Mouse (Mus musculus) CH12.LX (cell line): ENCODE results near the gene Prickle2. TPM values are rescaled to one million over a fixed set of nuclear protein-coding genes. Genes with fewer than 3 reads are reported as not detected.

Experiments
- DNase-seq: peaks from one replicate; pipeline ENCODE4 v3.0.0-alpha.2; 2013; ENCODE audit errors: extremely low read depth
- H3K27ac ChIP-seq: 2 replicates; pipeline ENCODE4 v1.5.1; 2012; ENCODE audit warnings: low read depth, mild to moderate bottlenecking, control low read depth, moderate library complexity; ENCODE audit not compliant: insufficient read depth
- H3K27me3 ChIP-seq: replicated peaks from 2 replicates; pipeline ENCODE3; 2012; ENCODE audit warnings: inconsistent platforms
- H3K36me3 ChIP-seq, 2 experiments: replicated peaks in 1 of 2; 2 replicates each; pipeline versions ENCODE3 to v1.6.1; 2012; ENCODE audit warnings: inconsistent platforms in 1 of 2, low read length in 1 of 2, mild to moderate bottlenecking in 1 of 2, mixed read lengths in 1 of 2, moderate library complexity in 1 of 2; ENCODE audit not compliant: control insufficient read depth in 1 of 2, insufficient read depth in 1 of 2
- H3K4me1 ChIP-seq, 2 experiments: 2 replicates each; pipeline ENCODE4 v1.6.1; 2012; ENCODE audit warnings: inconsistent platforms in 1 of 2, moderate library complexity in 1 of 2; ENCODE audit not compliant: insufficient read depth in 2 of 2, control insufficient read depth in 1 of 2
- H3K4me2 ChIP-seq: 2 replicates; pipeline ENCODE4 v1.6.1; 2012; ENCODE audit warnings: low read depth, mild to moderate bottlenecking, control low read depth; ENCODE audit not compliant: poor library complexity, insufficient read depth, severe bottlenecking
- H3K4me3 ChIP-seq, 3 experiments: fragments of 150-350 bp in 1 of 3; sonication (generic) in 1 of 3; replicated peaks in 1 of 3; 2 replicates each; pipeline versions ENCODE3 to v1.5.1; 2011 to 2012; ENCODE audit warnings: low read depth in 2 of 3, low read length in 2 of 3, mild to moderate bottlenecking in 2 of 3, moderate library complexity in 2 of 3, control low read depth in 1 of 3, improper control_type of control experiment in 1 of 3, inconsistent platforms in 1 of 3, mixed read lengths in 1 of 3; ENCODE audit not compliant: poor library complexity in 1 of 3
- H3K79me2 ChIP-seq: replicated peaks from 2 replicates; pipeline ENCODE4 v1.6.1; 2012; ENCODE audit warnings: mild to moderate bottlenecking, moderate library complexity; ENCODE audit not compliant: control insufficient read depth, poor library complexity, insufficient read depth, severe bottlenecking; ENCODE audit errors: extremely low read depth
- H3K9ac ChIP-seq: 2 replicates; pipeline ENCODE4 v1.6.1; 2012; ENCODE audit warnings: low read depth, mild to moderate bottlenecking, control low read depth, moderate library complexity; ENCODE audit not compliant: insufficient read depth
- H3K9me3 ChIP-seq: replicated peaks from 2 replicates; pipeline ENCODE3; 2012; ENCODE audit warnings: low read length, inconsistent platforms, mixed read lengths
- BHLHE40 ChIP-seq: IDR thresholded peaks from 2 replicates; pipeline ENCODE4 v1.6.1; 2011; ENCODE audit warnings: mild to moderate bottlenecking, low read depth, low read length, improper control_type of control experiment
- CHD1 ChIP-seq: IDR thresholded peaks from 2 replicates; pipeline ENCODE4 v1.6.1; 2012; ENCODE audit warnings: low read depth, low read length, improper control_type of control experiment, inconsistent platforms
- CHD2 ChIP-seq: IDR thresholded peaks from 2 replicates; pipeline ENCODE4 v1.6.1; 2011; ENCODE audit warnings: low read length, improper control_type of control experiment
- CTCF ChIP-seq, 2 experiments: IDR thresholded peaks in 1 of 2; conservative IDR thresholded peaks in 1 of 2; 2 replicates each; pipeline ENCODE4 v1.5.1; 2011 to 2012; ENCODE audit warnings: low read depth in 2 of 2, low read length in 2 of 2, improper control_type of control experiment in 1 of 2, inconsistent platforms in 1 of 2, mild to moderate bottlenecking in 1 of 2, moderate library complexity in 1 of 2
- JUN ChIP-seq: IDR thresholded peaks from 2 replicates; pipeline ENCODE4 v1.6.1; 2011; ENCODE audit warnings: low read depth, mild to moderate bottlenecking, low read length, improper control_type of control experiment, moderate library complexity; ENCODE audit not compliant: insufficient read depth
- PAX5 ChIP-seq: IDR thresholded peaks from 2 replicates; pipeline ENCODE4 v1.6.1; 2012; ENCODE audit warnings: low read length, inconsistent platforms, mixed read lengths
- POLR2A ChIP-seq: IDR thresholded peaks from 2 replicates; pipeline ENCODE4 v1.6.1; 2011; ENCODE audit warnings: low read depth, mild to moderate bottlenecking, improper control_type of control experiment, low read length
- POLR2AphosphoS2 ChIP-seq: IDR thresholded peaks from 2 replicates; pipeline ENCODE4 v1.6.1; 2011; ENCODE audit warnings: low read depth, low read length, improper control_type of control experiment
- RAD21 ChIP-seq: IDR thresholded peaks from 2 replicates; pipeline ENCODE4 v1.6.1; 2011; ENCODE audit warnings: low read depth, mild to moderate bottlenecking, low read length, improper control_type of control experiment, moderate library complexity
- RCOR1 ChIP-seq: conservative IDR thresholded peaks from 2 replicates; pipeline ENCODE4 v1.6.1; 2012; ENCODE audit warnings: low read depth, mild to moderate bottlenecking, inconsistent platforms, low read length, improper control_type of control experiment
- SMC3 ChIP-seq: IDR thresholded peaks from 2 replicates; pipeline ENCODE4 v1.6.1; 2011; ENCODE audit warnings: low read depth, low read length, improper control_type of control experiment
- UBTF ChIP-seq: IDR thresholded peaks from 2 replicates; pipeline ENCODE4 v1.6.1; 2012; ENCODE audit warnings: low read depth, mild to moderate bottlenecking, inconsistent platforms, low read length, improper control_type of control experiment, moderate library complexity
- USF1 ChIP-seq: IDR thresholded peaks from 2 replicates; pipeline ENCODE4 v1.6.1; 2014; ENCODE audit warnings: low read depth, mild to moderate bottlenecking, inconsistent platforms, low read length, improper control_type of control experiment
- USF2 ChIP-seq: conservative IDR thresholded peaks from 2 replicates; pipeline ENCODE4 v1.6.1; 2011; ENCODE audit warnings: low read depth, low read length, improper control_type of control experiment
- ZMIZ1 ChIP-seq: IDR thresholded peaks from 2 replicates; pipeline ENCODE4 v1.6.1; 2012; ENCODE audit warnings: low read depth, mild to moderate bottlenecking, inconsistent platforms, low read length, improper control_type of control experiment
- ZNF384 ChIP-seq: IDR thresholded peaks from 2 replicates; pipeline ENCODE4 v1.6.1; 2012; ENCODE audit warnings: low read depth, low read length, improper control_type of control experiment, inconsistent platforms
- dilution Hi-C: fragments of 300-500 bp; cut with MboI; formaldehyde crosslinking; loops from 2 replicates; pipeline ENCODE4 v1.14.3; 2020; ENCODE audit warnings: low sequenced_read_pairs; ENCODE audit not compliant: extremely low pct_unique_long_range_greater_than_20kb, extremely low pct_ligation_motif_present
- in situ Hi-C: fragments of 300-500 bp; cut with MboI; formaldehyde crosslinking; loops from 3 replicates; pipeline ENCODE4 v1.14.3; 2019; ENCODE audit warnings: low sequenced_read_pairs, low pct_ligation_motif_present, low pct_unique_long_range_greater_than_20kb, mixed read lengths
- polyA plus RNA-seq: library from polyadenylated mRNA; unstranded; fragments of >175 nt; gene quantifications from 2 replicates; pipeline ENCODE4 v1.2.1, GENCODE M21; 2012; ENCODE audit warnings: low read depth; ENCODE audit not compliant: insufficient read length
- total RNA-seq, 2 experiments: library from RNA; depleted of rRNA; stranded (reverse); fragments of 300-350 nt in 1 of 2; fragments of >200 nt in 1 of 2; gene quantifications; 2 replicates each; pipeline ENCODE4 v1.2.3; 2012 to 2014

Gene Prickle2
- total and polyA plus RNA-seq, 3 experiments = not detected

- Histone ChIP-seq H3K9me3 (peaks cover 65% of the 10 kb centered on the region), H3K4me3 (no peak overlapping the region), H3K79me2 (no peaks in the 10 kb centered on the region), H3K4me2 (no peak overlapping the region), H3K4me1 (no peaks in the 10 kb centered on the region), H3K27me3 (no peaks in the 10 kb centered on the region), H3K9ac (no peak overlapping the region), H3K27ac (no peak overlapping the region), H3K36me3 (no peaks in the 10 kb centered on the region)
- DNase-seq = no peak
- dilution Hi-C loops (no loop called here), in situ Hi-C loops (no loop called here)
- no peak for TF ChIP-seq RCOR1
- no peak for TF ChIP-seq ZNF384
- no peak for TF ChIP-seq JUN
- TF ChIP-seq CHD1 = no peak
- no peak for TF ChIP-seq USF2
- no peak for TF ChIP-seq POLR2AphosphoS2
Measured at GRCm38 (mm10) chr6:92627048-92627617, 78.8 kb downstream of the Prickle2 start.

GRCm38 (mm10) chr6:92625923-92626322 is 80.0 kb downstream of the Prickle2 start:
- Histone ChIP-seq H3K4me1 (no peaks in the 10 kb centered on the region), H3K9ac (no peak overlapping the region), H3K27ac (no peak overlapping the region), H3K79me2 (no peaks in the 10 kb centered on the region), H3K27me3 (no peaks in the 10 kb centered on the region), H3K4me3 (no peak overlapping the region), H3K4me2 (no peak overlapping the region), H3K36me3 (no peaks in the 10 kb centered on the region), H3K9me3 (peaks cover 61% of the 10 kb centered on the region)
- no peak for TF ChIP-seq ZMIZ1
- TF ChIP-seq CHD1 = no peak
- no peak for TF ChIP-seq USF1
- TF ChIP-seq ZNF384 = no peak
- no peak for TF ChIP-seq CHD2
- no peak for TF ChIP-seq RCOR1
- TF ChIP-seq CTCF (conservative IDR thresholded peaks at IDR 0.05 in 1 of 2, IDR thresholded peaks at IDR 0.05 in 1 of 2; ENCODE audit: low read depth in 2 of 2, low read length in 2 of 2) = no peak
- TF ChIP-seq POLR2A = no peak
- dilution Hi-C loops (no loop called here), in situ Hi-C loops (no loop called here)
- DNase-seq = no peak

GRCm38 (mm10) chr6:92624306-92624705 is 81.6 kb downstream of the Prickle2 start:
- Histone ChIP-seq H3K27ac (no peak overlapping the region), H3K4me3 (no peak overlapping the region), H3K9ac (no peak overlapping the region), H3K27me3 (no peaks in the 10 kb centered on the region), H3K4me2 (no peak overlapping the region), H3K79me2 (no peaks in the 10 kb centered on the region), H3K9me3 (peaks cover 65% of the 10 kb centered on the region), H3K4me1 (no peaks in the 10 kb centered on the region), H3K36me3 (no peaks in the 10 kb centered on the region)
- no peak for DNase-seq
- in situ Hi-C loops = no loop called here
- TF ChIP-seq USF2 = no peak
- TF ChIP-seq BHLHE40 = no peak
- TF ChIP-seq POLR2AphosphoS2 = no peak
- no peak for TF ChIP-seq UBTF
- TF ChIP-seq CHD2 = no peak
- no peak for TF ChIP-seq RAD21
- TF ChIP-seq PAX5 = no peak
- TF ChIP-seq SMC3 = no peak
- dilution Hi-C loops = no loop called here
